Mouse (Mus musculus): ENCODE measurements at regions not wholly inside any gene's neighbourhood (a gene's known extent, or its start where the extent isn't known, plus 50 kb on each side); places are given as distances from the start of the nearest gene placed in this dataset.
A peak's percentile ranks its signal among the peaks of the same experiment; 100 is the strongest.
"Not testable (repeated sequence)": the region's sequence is repeated elsewhere in the genome, so short reads cannot be mapped to it uniquely, and the experiment has no call there.

GRCm38 (mm10) chr14:113838237-113838636, 523.8 kb downstream of the Tpm3-rs7 start:
- no peak for DNase-seq (ENCODE audit: low read depth, low spot score)

- not testable (repeated sequence) for DNase-seq (ENCODE audit: low read depth, low spot score)
These were observed 533.4 kb downstream of the Tpm3-rs7 start for GRCm38 (mm10) chr14:113847836-113848235.

- no peak for DNase-seq (ENCODE audit: low read depth, low spot score)
These were observed 538.6 kb downstream of the Tpm3-rs7 start for GRCm38 (mm10) chr14:113852988-113853387.

GRCm38 (mm10) chr14:113867123-113868019, 553.0 kb downstream of the Tpm3-rs7 start:
- DNase-seq (ENCODE audit: low read depth, low spot score), result peak; percentile 40

GRCm38 (mm10) chr14:113883581-113883980, 569.2 kb downstream of the Tpm3-rs7 start:
- no peak for DNase-seq (ENCODE audit: low read depth, low spot score)

- no peak for DNase-seq (ENCODE audit: low read depth, low spot score)
These were observed 572.8 kb downstream of the Tpm3-rs7 start for GRCm38 (mm10) chr14:113886925-113887871.

DNA sequence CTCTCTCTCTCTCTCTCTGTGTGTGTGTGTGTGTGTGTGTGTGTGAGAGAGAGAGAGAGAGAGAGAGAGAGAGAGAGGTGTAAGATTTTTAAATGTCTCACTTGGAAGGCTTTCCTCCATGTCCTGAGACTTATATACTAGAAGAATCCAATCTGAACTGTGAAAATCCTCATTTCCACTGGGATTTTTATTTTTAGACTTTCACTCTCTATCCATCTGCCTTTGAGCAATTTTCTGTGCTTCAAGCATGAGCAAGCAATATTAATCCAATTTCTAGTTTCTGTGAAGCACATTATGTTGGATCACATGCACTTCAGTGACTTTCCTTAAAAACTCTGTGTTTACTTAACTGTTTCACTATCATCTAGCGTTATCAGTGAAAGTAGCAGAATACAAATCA, 616.4 kb downstream of the Tpm3-rs7 start:
- DNase-seq (ENCODE audit: low read depth, low spot score), result no peak

GRCm38 (mm10) chr14:113933841-113934240, 619.4 kb downstream of the Tpm3-rs7 start:
- DNase-seq (ENCODE audit: low read depth, low spot score), result no peak

Measured in telencephalon, adult 2 months (tissue).